Mouse (Mus musculus) ZHBTc4 (cell line): Measurements from ENCODE around the gene Arhgap44.

Experiments
- DNase-seq: peaks from one replicate; pipeline ENCODE4 v3.0.0-alpha.2; 2011; ENCODE audit warnings: low read depth, low spot score

Gene Arhgap44

GRCm38 (mm10) chr11:65006047-65006446 is 156.7 kb downstream of the Arhgap44 start:
- no peak for DNase-seq

DNA sequence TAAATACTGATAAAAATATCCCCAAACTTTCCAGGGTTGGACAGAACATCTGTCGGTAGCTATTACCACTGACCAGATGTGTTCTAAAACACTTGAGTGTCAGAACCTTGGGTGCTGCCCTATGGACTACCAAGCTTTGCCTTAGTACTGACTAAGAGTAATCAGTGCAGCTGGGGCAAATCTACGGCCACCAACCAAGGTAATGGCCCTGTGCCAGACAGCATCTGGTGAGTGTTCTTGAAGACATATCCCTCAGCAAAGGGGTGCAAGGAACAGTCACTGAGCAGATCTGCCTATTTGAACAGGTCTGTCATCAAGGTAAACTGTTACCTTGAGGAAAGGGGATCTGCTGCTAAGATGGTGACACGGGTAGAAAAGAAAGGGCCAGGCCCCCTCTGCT is 157.9 kb downstream of the Arhgap44 start:
- no peak for DNase-seq

GRCm38 (mm10) chr11:65003611-65004010 is 159.2 kb downstream of the Arhgap44 start:
- no peak for DNase-seq

DNA sequence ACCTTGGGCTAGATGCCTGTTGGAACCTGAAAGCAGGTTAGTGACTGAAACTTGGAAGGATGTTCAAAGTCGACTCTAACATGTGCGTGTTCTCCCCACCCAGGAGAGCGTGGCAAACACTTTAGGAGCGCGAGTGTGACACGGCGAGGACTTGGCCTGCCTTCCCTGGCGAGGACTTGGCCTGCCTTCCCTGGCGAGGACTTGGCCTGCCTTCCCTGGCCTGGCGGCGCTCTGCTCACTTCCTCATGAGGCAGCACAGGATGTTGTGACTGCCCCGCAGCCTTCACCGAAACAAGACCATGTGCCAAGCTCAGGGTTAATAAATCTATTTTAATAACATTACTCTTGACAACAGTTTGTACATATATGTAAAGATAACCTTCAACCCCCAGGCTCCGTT is 161.0 kb downstream of the Arhgap44 start:
- no peak for DNase-seq

- no peak for DNase-seq
These were observed 163.1 kb downstream of the Arhgap44 start for GRCm38 (mm10) chr11:64999685-65000084.

GRCm38 (mm10) chr11:64998439-64998838 is 164.3 kb downstream of the Arhgap44 start:
- DNase-seq: no peak

DNA sequence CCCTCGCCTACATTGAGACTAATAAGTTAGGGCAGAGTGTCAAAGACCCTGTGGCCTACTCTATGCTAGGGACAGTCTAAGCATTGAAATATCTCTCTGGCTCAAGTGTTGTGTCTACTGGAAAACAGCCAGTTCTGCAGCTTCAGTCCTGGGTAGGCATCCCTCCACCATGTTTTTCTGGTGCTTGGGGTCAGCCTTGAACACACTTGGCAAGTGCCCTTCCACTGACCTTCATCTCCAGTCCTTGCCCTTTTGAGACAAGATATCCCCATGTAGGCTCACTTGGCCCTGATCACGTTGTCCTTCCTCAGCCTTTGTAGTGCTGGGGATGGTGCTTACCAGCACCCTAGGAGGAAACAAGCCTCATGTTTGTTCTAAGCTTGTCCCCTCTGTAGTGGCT is 174.2 kb downstream of the Arhgap44 start:
- DNase-seq: no peak

DNA sequence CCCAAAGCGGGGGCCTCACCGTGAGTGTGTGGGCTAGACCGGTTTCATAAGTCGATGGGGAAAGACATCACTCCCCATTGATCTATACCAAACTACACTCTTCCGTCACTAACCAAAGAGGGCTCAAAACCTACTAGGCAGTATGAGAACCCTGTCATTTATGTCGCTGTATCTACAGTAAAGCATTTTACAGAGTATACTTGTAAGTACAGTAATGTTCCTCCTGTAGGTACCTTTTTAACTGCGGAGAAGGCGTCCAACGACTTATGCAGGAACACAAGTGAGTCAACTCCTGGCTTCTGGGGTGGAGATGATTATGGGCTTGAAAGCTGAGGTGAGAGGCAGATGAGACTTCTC is 183.3 kb downstream of the Arhgap44 start:
- DNase-seq: no peak

DNA sequence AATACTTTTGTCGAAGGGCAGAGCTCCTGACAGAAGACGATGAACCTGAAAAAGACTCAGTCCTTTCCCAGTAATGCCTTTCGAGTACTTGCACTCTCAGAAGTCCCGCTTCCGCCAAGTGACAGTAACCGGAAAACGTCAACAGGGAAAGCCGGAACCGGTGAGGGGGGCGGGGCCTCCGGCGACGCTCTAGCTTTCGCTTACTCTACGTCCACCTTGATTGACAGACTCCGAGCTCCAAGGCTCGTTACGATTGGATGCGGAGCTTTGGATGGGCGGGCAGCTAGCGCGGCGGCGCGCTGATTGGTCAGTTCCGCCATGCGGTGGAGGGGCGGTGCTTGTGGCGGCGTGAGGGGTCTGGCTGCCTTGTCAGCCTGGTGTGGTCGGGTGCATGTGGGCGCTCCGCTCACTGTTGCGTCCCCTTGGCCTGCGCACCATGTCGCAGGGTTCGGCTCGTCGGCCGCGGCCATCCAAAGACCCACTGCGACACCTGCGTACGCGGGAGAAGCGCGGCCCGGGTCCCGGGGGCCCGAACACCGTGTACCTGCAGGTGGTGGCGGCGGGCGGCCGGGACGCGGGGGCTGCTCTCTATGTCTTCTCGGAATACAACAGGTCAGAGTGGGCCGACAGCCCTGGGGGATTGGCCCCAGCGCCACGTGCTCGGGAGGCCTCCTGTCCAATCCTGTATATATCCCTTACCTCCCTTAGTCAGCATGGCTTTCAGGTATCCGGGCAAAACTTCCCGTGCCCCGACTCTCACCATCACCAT is 183.9 kb downstream of the Arhgap44 start, which contains the start of gene Elac2:
TSS of gene Elac2 (plus strand) at position 319 of the 769 bp plus-strand sequence.
- peak; percentile 99 for DNase-seq

DNA sequence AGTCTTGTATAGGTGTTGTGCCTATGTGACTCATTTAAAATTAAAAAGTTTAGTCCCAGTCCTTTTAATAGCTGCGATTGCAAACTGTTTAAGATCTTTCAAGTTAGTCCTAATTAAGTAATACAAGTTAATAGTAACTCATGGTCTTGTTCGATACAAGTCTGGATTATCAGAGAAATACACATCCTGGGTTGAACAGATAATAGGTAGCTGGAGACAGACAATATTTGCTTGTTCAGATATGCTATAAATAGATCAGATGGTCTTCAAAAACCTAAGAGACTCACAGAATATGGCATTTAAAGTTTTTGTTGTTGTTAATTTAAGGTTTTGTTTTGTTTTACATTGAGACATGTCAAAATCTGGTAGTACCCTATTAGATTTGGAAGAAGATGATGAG is 190.3 kb downstream of the Arhgap44 start:
- DNase-seq: no peak

- no peak for DNase-seq
These were observed 191.2 kb downstream of the Arhgap44 start for GRCm38 (mm10) chr11:64971471-64971988.

DNA sequence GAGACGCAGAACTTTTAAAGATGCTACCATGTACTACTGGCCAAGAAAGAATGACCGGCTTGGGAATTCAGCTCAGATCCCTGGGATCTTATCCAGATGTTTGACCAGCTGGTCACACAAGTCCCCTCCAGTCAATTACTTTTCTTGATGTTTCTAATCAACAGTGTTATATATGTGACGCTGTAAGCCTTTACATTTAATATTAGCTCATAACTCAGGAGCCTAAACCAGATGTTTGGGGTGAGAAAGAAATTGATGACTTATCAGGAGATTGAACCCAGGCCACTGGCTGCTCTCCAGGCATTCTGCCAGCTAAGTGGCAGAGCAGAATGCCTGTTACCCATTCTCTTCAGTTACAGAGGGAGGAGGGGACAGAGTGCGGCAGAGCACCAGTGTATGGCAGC is 193.8 kb downstream of the Arhgap44 start:
- no peak for DNase-seq

DNA sequence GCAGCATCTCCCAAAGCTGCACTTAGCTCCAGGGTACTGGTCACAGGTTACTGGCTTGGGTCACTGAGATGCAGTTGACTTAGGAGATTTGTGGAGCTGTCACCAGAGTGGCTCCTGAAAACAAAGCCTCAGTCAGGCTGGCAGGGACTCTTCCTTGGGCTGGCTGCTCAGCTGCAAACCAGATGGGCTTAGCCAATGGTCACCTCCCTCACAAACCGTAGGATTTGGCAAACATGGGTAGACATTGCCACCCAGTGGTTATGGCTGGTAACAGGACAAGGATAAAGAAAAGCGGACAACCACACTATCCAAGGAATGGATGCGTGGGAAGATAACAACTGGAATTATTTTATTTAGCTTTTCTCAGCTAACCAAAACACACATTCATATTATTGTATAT is 194.3 kb downstream of the Arhgap44 start:
- DNase-seq: peak; percentile 80

DNA sequence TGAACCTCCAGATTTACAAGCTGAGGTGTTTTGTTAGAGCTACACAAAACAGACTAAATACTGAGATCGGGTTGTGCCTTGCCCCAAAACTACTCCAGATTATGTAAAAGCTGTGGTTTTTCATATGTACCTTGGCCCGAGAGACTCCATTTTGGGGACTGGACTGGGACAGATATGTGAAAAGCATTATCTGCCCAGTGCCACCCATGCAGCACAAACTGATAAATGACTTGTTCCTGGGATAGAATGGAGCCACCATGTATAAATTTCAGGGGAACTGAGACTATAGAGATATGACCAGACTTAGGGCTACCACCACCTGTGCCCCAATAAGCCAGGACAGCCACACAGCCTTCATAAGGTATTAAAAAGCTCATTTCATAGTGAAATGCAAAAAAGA is 200.1 kb downstream of the Arhgap44 start:
- DNase-seq: no peak

- no peak for DNase-seq
These were observed 205.6 kb downstream of the Arhgap44 start for GRCm38 (mm10) chr11:64956962-64957729.
